Mouse (Mus musculus) neural tube, embryonic 11.5 days (tissue): ENCODE data around the gene Thrb. TPM values are rescaled to one million over a fixed set of nuclear protein-coding genes. Genes with fewer than 3 reads are reported as not detected.

ENCODE experiments used
- ATAC-seq: fragments of 200-750 bp; cut with Nextera tagmentation; 2 replicates; pipeline ENCODE4 v1.8.0; 2017; ENCODE audit warnings: moderate number of reproducible peaks, mild to moderate bottlenecking, moderate TSS enrichment, moderate library complexity; ENCODE audit not compliant: insufficient read depth, low FRiP score, low TSS enrichment
- DNase-seq: peaks from one replicate; pipeline ENCODE4 v3.0.0-alpha.2; 2015; ENCODE audit warnings: low spot score
- H3K27ac ChIP-seq: fragments of 300-500 bp; sonication (generic); 2 replicates; pipeline ENCODE4 v1.5.1; 2014; ENCODE audit warnings: low read depth, mild to moderate bottlenecking, low read length
- H3K27me3 ChIP-seq: fragments of 300-500 bp; sonication (generic); 2 replicates; pipeline ENCODE4 v1.6.1; 2014; ENCODE audit warnings: mild to moderate bottlenecking, low read length, mixed read lengths; ENCODE audit not compliant: control insufficient read depth, insufficient read depth
- H3K36me3 ChIP-seq: fragments of 300-500 bp; sonication (generic); 2 replicates; pipeline ENCODE4 v1.6.1; 2014; ENCODE audit warnings: mild to moderate bottlenecking, low read length, moderate library complexity, mixed read lengths; ENCODE audit not compliant: control insufficient read depth, insufficient read depth
- H3K4me1 ChIP-seq: fragments of 300-500 bp; sonication (generic); 2 replicates; pipeline ENCODE4 v1.6.1; 2014; ENCODE audit warnings: low read length, mixed read lengths; ENCODE audit not compliant: control insufficient read depth, insufficient read depth
- H3K4me2 ChIP-seq: fragments of 300-500 bp; sonication (generic); 2 replicates; pipeline ENCODE4 v1.6.1; 2014; ENCODE audit warnings: low read depth, mild to moderate bottlenecking, moderate library complexity
- H3K4me3 ChIP-seq: fragments of 300-500 bp; sonication (generic); 2 replicates; pipeline ENCODE4 v1.5.1; 2014; ENCODE audit warnings: low read depth, low read length
- H3K9ac ChIP-seq: fragments of 300-500 bp; sonication (generic); 2 replicates; pipeline ENCODE4 v1.6.1; 2014; ENCODE audit warnings: mild to moderate bottlenecking, low read length
- H3K9me3 ChIP-seq: fragments of 300-500 bp; sonication (generic); 2 replicates; pipeline ENCODE4 v1.6.1; 2016; ENCODE audit warnings: low read length; ENCODE audit not compliant: control insufficient read depth
- WGBS: fragments of 180-500 bp; shearing (Covaris S2); extraction: QIAGEN DNeasy Blood & Tissue Kit; methylation state at CpG from one replicate; pipeline ENCODE4 v1.1.7; 2014; 5-methylcytosine and 5-hydroxymethylcytosine counted together
- polyA plus RNA-seq: library from polyadenylated mRNA; unstranded; fragments of >200 nt; fragmentation: Nextera tagmentation; extraction: Ambion mirVana; gene quantifications from 2 replicates; pipeline ENCODE4 v1.2.1, GENCODE M21; 2014

Thrb gene
- polyA plus RNA-seq, 1 experiment from 2014 or later: 0.49 TPM

GRCm38 (mm10) chr14:17742902-17743712, 83.0 kb downstream of the Thrb start:
- DNase-seq (no peak), ATAC-seq (no peak)
- no peaks in the 10 kb centered on the region for H3K27me3 ChIP-seq
- no peaks in the 10 kb centered on the region for H3K9me3 ChIP-seq
- no peak overlapping the region for H3K4me3 ChIP-seq
- H3K36me3 ChIP-seq: no peaks in the 10 kb centered on the region
- H3K27ac ChIP-seq: no peak overlapping the region
- no peak overlapping the region for H3K9ac ChIP-seq
- 82% methylated on average over 9 of the region's 9 CpGs for WGBS
- H3K4me1 ChIP-seq: no peaks in the 10 kb centered on the region
- H3K4me2 ChIP-seq: no peak overlapping the region

- H3K4me2 ChIP-seq: no peak overlapping the region
- no peak overlapping the region for H3K4me3 ChIP-seq
- no peaks in the 10 kb centered on the region for H3K36me3 ChIP-seq
- no peak overlapping the region for H3K27ac ChIP-seq
- DNase-seq (no peak), ATAC-seq (no peak)
- H3K27me3 ChIP-seq: no peaks in the 10 kb centered on the region
- H3K9ac ChIP-seq: no peak overlapping the region
- WGBS: 81% methylated on average over 2 of the region's 2 CpGs
- H3K9me3 ChIP-seq: no peaks in the 10 kb centered on the region
- 0 out of 2 replicates have a peak, but pooled peaks cover 1% of the 10 kb centered on the region for H3K4me1 ChIP-seq
Observed at GRCm38 (mm10) chr14:17743713-17744158, 83.7 kb downstream of the Thrb start.

- no peak overlapping the region for H3K4me2 ChIP-seq
- ATAC-seq (no peak), DNase-seq (no peak)
- H3K27ac ChIP-seq: no peak overlapping the region
- no peak overlapping the region for H3K4me3 ChIP-seq
- no peaks in the 10 kb centered on the region for H3K9me3 ChIP-seq
- H3K4me1 ChIP-seq: 0 out of 2 replicates have a peak, but pooled peaks cover 3% of the 10 kb centered on the region
- no peak overlapping the region for H3K9ac ChIP-seq
- no peaks in the 10 kb centered on the region for H3K27me3 ChIP-seq
- WGBS: 91% methylated on average over 3 of the region's 3 CpGs
- no peaks in the 10 kb centered on the region for H3K36me3 ChIP-seq
Observed at GRCm38 (mm10) chr14:17747922-17748321, 87.9 kb downstream of the Thrb start.

DNA sequence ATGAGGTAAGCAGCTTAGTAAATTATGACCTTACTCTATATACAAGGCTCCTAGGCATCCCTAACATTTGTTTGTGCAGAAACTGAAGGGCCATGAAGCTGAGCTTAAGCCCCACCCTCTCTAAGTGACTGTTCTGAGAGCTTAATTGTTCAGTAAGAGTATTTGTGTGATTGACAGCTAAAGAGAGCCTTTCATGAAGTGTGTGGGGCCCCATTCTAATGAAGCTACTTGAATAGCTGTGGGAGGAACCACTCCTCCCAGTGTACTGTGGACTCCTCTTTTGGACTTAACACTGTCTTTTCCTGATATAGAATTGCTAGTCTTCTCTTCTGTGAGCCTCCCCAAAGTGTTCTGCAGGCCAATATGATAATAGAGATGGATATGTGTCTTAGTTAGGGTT, 88.9 kb downstream of the Thrb start:
- Histone ChIP-seq H3K4me2 (no peak overlapping the region), H3K27me3 (no peaks in the 10 kb centered on the region), H3K36me3 (no peaks in the 10 kb centered on the region), H3K27ac (no peak overlapping the region), H3K4me1 (0 out of 2 replicates have a peak, but pooled peaks cover 3% of the 10 kb centered on the region), H3K9me3 (no peaks in the 10 kb centered on the region), H3K4me3 (no peak overlapping the region), H3K9ac (no peak overlapping the region)
- ATAC-seq: no peak
- DNase-seq: no peak

DNA sequence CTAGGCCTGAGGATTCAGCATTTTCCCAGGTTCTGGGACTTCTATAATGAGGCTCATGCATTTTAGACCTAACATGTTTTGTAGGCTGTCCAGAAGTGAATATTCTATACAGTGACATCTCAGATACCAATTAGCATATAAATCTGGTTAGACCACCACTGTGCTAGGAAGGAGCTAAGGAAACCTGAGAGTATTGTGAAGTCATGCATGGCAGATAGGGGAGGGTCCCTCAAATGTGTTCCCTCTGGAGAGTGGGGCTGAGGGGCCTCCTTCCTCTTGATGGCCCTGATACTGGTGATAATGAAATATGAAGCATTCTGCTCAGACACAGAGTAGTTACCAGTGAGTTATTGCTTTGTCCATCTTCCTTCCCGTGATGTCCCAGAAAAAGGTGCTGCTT, 91.8 kb downstream of the Thrb start:
- Histone ChIP-seq H3K36me3 (no peaks in the 10 kb centered on the region), H3K4me1 (0 out of 2 replicates have a peak, but pooled peaks cover 3% of the 10 kb centered on the region), H3K9me3 (no peaks in the 10 kb centered on the region), H3K27ac (no peak overlapping the region), H3K4me3 (no peak overlapping the region), H3K4me2 (no peak overlapping the region), H3K27me3 (no peaks in the 10 kb centered on the region), H3K9ac (no peak overlapping the region)
- WGBS: 81% methylated on average over 1 of the region's 1 CpGs
- no peak for DNase-seq
- no peak for ATAC-seq

DNA sequence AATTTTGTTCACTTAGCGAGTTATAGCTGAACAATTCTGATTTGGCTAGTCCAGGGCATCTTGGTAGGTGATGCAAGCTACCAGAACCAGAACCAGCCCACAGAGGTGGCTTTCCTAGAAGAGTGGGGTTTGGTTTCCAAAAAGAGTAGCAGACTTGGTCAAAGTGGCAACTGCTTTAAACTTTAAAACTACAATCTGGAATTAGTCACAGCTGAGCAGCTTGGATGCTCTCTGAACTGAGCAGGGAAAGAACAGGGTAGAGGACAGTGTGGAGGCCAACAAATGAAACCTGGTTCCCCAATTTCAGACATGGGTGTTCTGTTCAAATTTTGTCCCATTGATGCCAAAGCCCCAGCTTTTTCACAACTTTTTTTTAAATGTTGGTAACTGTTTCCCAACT, 93.4 kb downstream of the Thrb start:
- WGBS: 95% methylated on average over 1 of the region's 1 CpGs
- H3K4me3 ChIP-seq: no peak overlapping the region
- H3K4me1 ChIP-seq: 0 out of 2 replicates have a peak, but pooled peaks cover 3% of the 10 kb centered on the region
- no peaks in the 10 kb centered on the region for H3K36me3 ChIP-seq
- no peak for DNase-seq
- H3K27me3 ChIP-seq: no peaks in the 10 kb centered on the region
- no peaks in the 10 kb centered on the region for H3K9me3 ChIP-seq
- no peak overlapping the region for H3K27ac ChIP-seq
- no peak overlapping the region for H3K4me2 ChIP-seq
- no peak overlapping the region for H3K9ac ChIP-seq
- no peak for ATAC-seq

DNA sequence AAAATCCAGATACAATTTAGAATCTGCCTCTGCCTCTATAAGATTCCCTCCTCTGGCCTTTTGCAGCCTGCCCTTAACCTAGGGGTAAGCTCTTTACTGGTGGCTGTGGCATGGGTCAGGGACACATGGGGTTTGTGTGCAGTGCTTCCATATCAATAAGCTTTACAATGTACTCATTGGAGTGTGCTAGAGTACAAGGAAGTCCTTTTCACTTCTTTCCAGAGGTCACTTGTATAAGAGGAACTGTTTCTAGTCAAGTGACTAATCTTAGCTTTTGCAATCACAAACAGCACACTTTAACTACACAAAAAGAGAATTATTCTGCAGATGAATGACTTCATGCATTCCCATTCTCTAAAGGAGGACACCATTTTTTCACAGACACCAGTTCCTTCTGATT, 96.7 kb downstream of the Thrb start:
- H3K4me2 ChIP-seq: no peak overlapping the region
- H3K9ac ChIP-seq: no peak overlapping the region
- H3K36me3 ChIP-seq: no peaks in the 10 kb centered on the region
- no peaks in the 10 kb centered on the region for H3K4me1 ChIP-seq
- DNase-seq (no peak), ATAC-seq (no peak)
- no peaks in the 10 kb centered on the region for H3K9me3 ChIP-seq
- no peak overlapping the region for H3K4me3 ChIP-seq
- H3K27me3 ChIP-seq: no peaks in the 10 kb centered on the region
- no peak overlapping the region for H3K27ac ChIP-seq

DNA sequence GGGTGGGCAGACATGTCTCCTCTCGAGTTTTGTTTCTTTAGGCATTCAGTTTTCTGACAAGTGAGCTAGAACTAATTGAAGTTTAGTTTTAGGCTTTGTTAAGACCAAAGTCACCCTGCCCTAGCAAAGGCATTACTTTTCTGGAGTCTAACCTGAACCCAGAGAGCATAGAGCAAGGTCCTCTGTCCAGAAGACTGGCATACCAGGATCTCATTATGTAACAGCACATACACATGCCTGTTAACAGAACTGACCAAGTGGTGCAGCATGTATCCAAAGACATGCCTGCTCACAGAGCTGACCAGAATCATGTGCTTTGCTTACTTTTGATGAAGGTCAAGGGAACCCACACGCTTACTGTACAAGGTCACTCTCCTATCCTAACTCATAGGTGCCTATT, 107.9 kb downstream of the Thrb start:
- 81% methylated on average over 2 of the region's 2 CpGs for WGBS
- no peaks in the 10 kb centered on the region for H3K9me3 ChIP-seq
- H3K27ac ChIP-seq: no peak overlapping the region
- H3K4me2 ChIP-seq: no peak overlapping the region
- H3K4me1 ChIP-seq: no peaks in the 10 kb centered on the region
- no peaks in the 10 kb centered on the region for H3K27me3 ChIP-seq
- no peak overlapping the region for H3K4me3 ChIP-seq
- H3K36me3 ChIP-seq: no peaks in the 10 kb centered on the region
- no peak for DNase-seq
- H3K9ac ChIP-seq: no peak overlapping the region
- ATAC-seq: no peak

- Histone ChIP-seq H3K27ac (no peak overlapping the region), H3K4me1 (no peaks in the 10 kb centered on the region), H3K9ac (no peak overlapping the region), H3K4me3 (no peak overlapping the region), H3K36me3 (no peaks in the 10 kb centered on the region), H3K9me3 (no peaks in the 10 kb centered on the region), H3K27me3 (no peaks in the 10 kb centered on the region), H3K4me2 (no peak overlapping the region)
- WGBS: 78% methylated on average over 2 of the region's 2 CpGs
- ATAC-seq (no peak), DNase-seq (no peak)
Observed at GRCm38 (mm10) chr14:17774404-17774803, 114.3 kb downstream of the Thrb start.
